Mouse (Mus musculus) G1E (cell line): ENCODE data around the gene Slc35c2. TPM values are rescaled to one million over a fixed set of nuclear protein-coding genes. Genes with fewer than 3 reads are reported as not detected.

Experiments
- ATAC-seq: 2 replicates; pipeline ENCODE4 v1.8.0; 2016; ENCODE audit warnings: mild to moderate bottlenecking; ENCODE audit not compliant: insufficient number of reproducible peaks, poor library complexity, low FRiP score, severe bottlenecking; ENCODE audit errors: extremely low read depth
- DNase-seq: peaks from one replicate; pipeline ENCODE4 v3.0.0; 2012; ENCODE audit warnings: low spot score
- H3K27me3 ChIP-seq: 2 replicates; pipeline ENCODE4 v1.6.1; 2012; ENCODE audit warnings: mild to moderate bottlenecking, low read length, inconsistent platforms; ENCODE audit not compliant: insufficient read depth
- H3K36me3 ChIP-seq: replicated peaks from 2 replicates; pipeline ENCODE3; 2012; ENCODE audit warnings: mild to moderate bottlenecking, inconsistent platforms
- H3K4me1 ChIP-seq: 2 replicates; pipeline ENCODE4 v1.6.1; 2012; ENCODE audit warnings: low read depth, low read length, inconsistent platforms, mixed read lengths; ENCODE audit not compliant: insufficient read depth
- H3K4me3 ChIP-seq: 2 replicates; pipeline ENCODE4 v1.5.1; 2012; ENCODE audit warnings: low read depth, mild to moderate bottlenecking, inconsistent platforms, low read length, moderate library complexity, mixed read lengths
- H3K9me3 ChIP-seq: replicated peaks from 2 replicates; pipeline ENCODE4 v1.6.1; 2012; ENCODE audit warnings: inconsistent platforms
- CTCF ChIP-seq: IDR thresholded peaks from 2 replicates; pipeline ENCODE4 v1.5.1; 2012; ENCODE audit warnings: low read depth, low read length, inconsistent platforms, mixed read lengths
- GATA1 ChIP-seq: IDR thresholded peaks from 2 replicates; pipeline ENCODE4 v1.6.1; 2012; ENCODE audit warnings: borderline replicate concordance, low read length, inconsistent platforms, mixed read lengths
- GATA2 ChIP-seq: IDR thresholded peaks from 2 replicates; pipeline ENCODE4 v1.6.1; 2012; ENCODE audit warnings: low read depth, low read length, inconsistent platforms, borderline replicate concordance
- POLR2AphosphoS5 ChIP-seq: IDR thresholded peaks from 2 replicates; pipeline ENCODE4 v1.6.1; 2012; ENCODE audit warnings: low read depth, low read length, inconsistent platforms; ENCODE audit not compliant: insufficient replicate concordance
- TAL1 ChIP-seq: conservative IDR thresholded peaks from 2 replicates; pipeline ENCODE4 v1.6.1; 2012; ENCODE audit warnings: low read depth, low read length, inconsistent platforms, mixed read lengths
- polyA plus RNA-seq: library from polyadenylated mRNA; stranded (reverse); fragments of >175 nt; gene quantifications from 2 replicates; pipeline ENCODE4 v1.2.3, GENCODE M21; 2012
- total RNA-seq, 2 experiments: library from RNA; stranded (forward) in 1 of 2; stranded (reverse) in 1 of 2; fragments of 200-1000 nt in 1 of 2; fragments of >200 nt in 1 of 2; fragmentation: Nextera tagmentation in 1 of 2; gene quantifications; 2 replicates each; pipeline ENCODE4 v1.2.3; 2014 to 2017

Slc35c2 gene
- total and polyA plus RNA-seq, 3 experiments, result 32.7 to 62.5 (median 41.6) TPM

GRCm38 (mm10) chr2:165239533-165240144 lies 48.0 kb downstream of the Slc35c2 start:
- no peaks in the 10 kb centered on the region for H3K4me1 ChIP-seq
- H3K4me3 ChIP-seq, result no peak overlapping the region
- 0 out of 2 replicates have a peak, but pooled peaks cover under 1% of the 10 kb centered on the region for H3K9me3 ChIP-seq
- DNase-seq (no peak), ATAC-seq (no peak)
- no peaks in the 10 kb centered on the region for H3K36me3 ChIP-seq
- H3K27me3 ChIP-seq, result peaks cover 2% of the 10 kb centered on the region; the same call in 1 of the 2 replicates
- no peak for TF ChIP-seq POLR2AphosphoS5
- no peak for TF ChIP-seq TAL1
- no peak for TF ChIP-seq GATA2
- no peak for TF ChIP-seq GATA1
- no peak for TF ChIP-seq CTCF

GRCm38 (mm10) chr2:165238416-165239145 lies 49.1 kb downstream of the Slc35c2 start:
- TF ChIP-seq CTCF, result no peak
- no peak for TF ChIP-seq TAL1
- no peak for TF ChIP-seq GATA2
- no peak for TF ChIP-seq POLR2AphosphoS5
- TF ChIP-seq GATA1, result no peak
- Histone ChIP-seq H3K4me1 (no peaks in the 10 kb centered on the region), H3K9me3 (peaks cover 11% of the 10 kb centered on the region), H3K27me3 (peaks cover 4% of the 10 kb centered on the region; the same call in 1 of the 2 replicates), H3K4me3 (no peak overlapping the region), H3K36me3 (no peaks in the 10 kb centered on the region)
- ATAC-seq (no peak), DNase-seq (no peak)

GRCm38 (mm10) chr2:165234613-165235291 lies 52.9 kb downstream of the Slc35c2 start, which contains the start of gene Cdh22:
Gene Cdh22 (minus strand): TSS chr2:165234853.
- no peak within 1 kb of the TSS for H3K4me3 ChIP-seq
- no peak for ATAC-seq

DNA sequence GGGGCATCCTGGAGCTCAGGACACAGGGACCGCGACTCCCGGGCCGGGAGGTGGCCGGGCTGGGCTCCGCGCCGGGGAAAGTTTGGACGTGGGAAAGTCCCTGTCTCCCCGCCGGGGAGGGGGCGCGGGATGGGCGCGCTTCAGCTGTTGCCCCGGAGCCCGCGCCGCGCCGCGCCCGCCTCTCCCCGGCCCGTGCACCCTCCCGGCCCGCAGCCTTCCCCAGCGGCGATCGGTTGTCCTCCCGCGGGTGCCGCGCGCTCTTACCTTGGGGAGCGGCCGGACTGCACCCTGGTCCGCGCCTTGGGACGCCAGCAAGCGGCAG lies 53.4 kb downstream of the Slc35c2 start:
- no peak for TF ChIP-seq TAL1
- TF ChIP-seq GATA2, result no peak
- no peak for TF ChIP-seq GATA1
- TF ChIP-seq POLR2AphosphoS5, result no peak
- no peak for TF ChIP-seq CTCF
- no peaks in the 10 kb centered on the region for H3K36me3 ChIP-seq
- H3K4me3 ChIP-seq, result no peak overlapping the region
- H3K27me3 ChIP-seq, result peaks cover 4% of the 10 kb centered on the region; the same call in 1 of the 2 replicates
- H3K4me1 ChIP-seq, result no peaks in the 10 kb centered on the region
- H3K9me3 ChIP-seq, result peaks cover 17% of the 10 kb centered on the region
- no peak for ATAC-seq
- no peak for DNase-seq

More at GRCm38 (mm10) chr2:165234613-165235291, 52.9 kb downstream of the Slc35c2 start, which contains the start of gene Cdh22:
- no peaks in the 10 kb centered on the region for H3K36me3 ChIP-seq
- peaks cover 4% of the 10 kb centered on the region; the same call in 1 of the 2 replicates for H3K27me3 ChIP-seq
- no peak for DNase-seq
- TF ChIP-seq GATA2 (no peak), CTCF (no peak), POLR2AphosphoS5 (no peak), TAL1 (no peak)
- no peaks in the 10 kb centered on the region for H3K4me1 ChIP-seq
- peaks cover 17% of the 10 kb centered on the region for H3K9me3 ChIP-seq

DNA sequence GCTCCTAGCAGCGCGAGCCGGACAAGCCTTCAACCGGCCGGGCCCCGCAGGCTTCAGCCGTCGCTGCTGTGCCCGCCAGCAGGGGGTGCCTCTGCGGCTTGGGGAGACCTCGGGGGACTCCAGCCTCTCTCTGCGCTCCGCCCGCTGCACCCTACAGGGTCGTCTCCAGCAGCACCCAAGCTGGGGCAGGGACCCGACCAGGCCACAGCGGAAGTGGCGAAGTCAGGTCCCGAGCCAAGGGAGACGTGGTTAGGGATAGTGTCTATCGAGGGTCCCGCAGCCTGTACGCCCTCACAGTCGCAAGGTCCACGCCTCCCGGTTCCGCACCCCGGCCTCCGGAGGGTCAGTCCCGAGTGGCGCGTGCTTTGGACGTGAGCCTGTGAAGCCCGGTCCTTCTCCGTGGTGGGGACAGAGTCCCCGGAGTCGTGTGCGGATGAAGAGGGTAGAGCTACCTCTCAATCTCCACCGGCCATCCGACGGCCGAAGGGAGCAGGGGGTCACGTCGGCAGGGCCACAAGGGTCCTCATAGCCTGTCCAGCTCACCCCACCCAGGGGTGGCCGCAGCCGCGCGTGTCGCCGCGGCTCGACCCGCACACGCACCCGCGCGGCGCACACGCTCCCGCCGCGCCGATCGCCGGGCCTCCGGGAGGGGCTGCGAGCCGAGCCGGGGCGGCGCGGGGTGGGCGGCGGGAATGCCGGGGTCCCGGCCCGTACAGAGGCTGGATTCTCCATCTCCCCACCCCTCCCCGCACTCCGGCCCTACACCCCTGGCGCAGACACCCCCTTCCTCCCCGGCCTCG lies 54.0 kb downstream of the Slc35c2 start:
- H3K36me3 ChIP-seq, result no peaks in the 10 kb centered on the region
- H3K27me3 ChIP-seq, result peaks cover 4% of the 10 kb centered on the region; the same call in 1 of the 2 replicates
- no peak for DNase-seq
- H3K4me3 ChIP-seq, result no peak overlapping the region
- TF ChIP-seq CTCF (no peak), POLR2AphosphoS5 (no peak), GATA2 (no peak), TAL1 (no peak), GATA1 (no peak)
- H3K4me1 ChIP-seq, result no peaks in the 10 kb centered on the region
- H3K9me3 ChIP-seq, result peaks cover 17% of the 10 kb centered on the region
- no peak for ATAC-seq
